Mouse (Mus musculus): ENCODE results near the gene Trpm6. TPM values are rescaled to one million over a fixed set of nuclear protein-coding genes. Genes with fewer than 3 reads are reported as not detected.

The Trpm6 gene
- polyA plus RNA-seq, 1 experiment: 0.06 TPM

GRCm38 (mm10) chr19:18739146-18739545 lies 10.6 kb upstream of the Trpm6 start:
- no peak for TF ChIP-seq FOSL1 (IDR thresholded peaks at IDR 0.05; ENCODE audit: insufficient read depth, low read length, poor library complexity, severe bottlenecking)
- Histone ChIP-seq H3K36me3 (ENCODE audit: control insufficient read depth, insufficient read depth) (no peaks in the 10 kb centered on the region), H3K79me2 (ENCODE audit: control insufficient read depth, insufficient read depth) (no peaks in the 10 kb centered on the region), H3K4me3 (ENCODE audit: insufficient read depth, poor library complexity, severe bottlenecking) (no peak overlapping the region), H3K27me3 (ENCODE audit: control insufficient read depth, insufficient read depth, insufficient read length) (no peaks in the 10 kb centered on the region), H3ac (ENCODE audit: control insufficient read depth, insufficient read length, low read depth) (no peak overlapping the region), H3K79me3 (ENCODE audit: low read depth) (no peaks in the 10 kb centered on the region)

- peak; percentile 56 for TF ChIP-seq CEBPB (IDR thresholded peaks at IDR 0.05; ENCODE audit: low read depth)
- no peak for TF ChIP-seq MAX (IDR thresholded peaks at IDR 0.05)
- H3K4me3 ChIP-seq (ENCODE audit: insufficient read depth, poor library complexity, severe bottlenecking): no peak overlapping the region
- no peaks in the 10 kb centered on the region for H3K79me3 ChIP-seq (ENCODE audit: low read depth)
- no peaks in the 10 kb centered on the region for H3K27me3 ChIP-seq (ENCODE audit: control insufficient read depth, insufficient read depth, insufficient read length)
- no peak overlapping the region for H3ac ChIP-seq (ENCODE audit: control insufficient read depth, insufficient read length, low read depth)
- H3K36me3 ChIP-seq (ENCODE audit: control insufficient read depth, insufficient read depth): no peaks in the 10 kb centered on the region
- H3K79me2 ChIP-seq (ENCODE audit: control insufficient read depth, insufficient read depth): no peaks in the 10 kb centered on the region
Observed at GRCm38 (mm10) chr19:18743946-18744345, 5.8 kb upstream of the Trpm6 start.

- Histone ChIP-seq H3ac (ENCODE audit: control insufficient read depth, insufficient read length, low read depth) (no peak overlapping the region), H3K79me2 (ENCODE audit: control insufficient read depth, insufficient read depth) (no peaks in the 10 kb centered on the region), H3K36me3 (ENCODE audit: control insufficient read depth, insufficient read depth) (no peaks in the 10 kb centered on the region), H3K4me3 (ENCODE audit: insufficient read depth, poor library complexity, severe bottlenecking) (no peak overlapping the region), H3K79me3 (ENCODE audit: low read depth) (no peaks in the 10 kb centered on the region), H3K27me3 (ENCODE audit: control insufficient read depth, insufficient read depth, insufficient read length) (no peaks in the 10 kb centered on the region)
- no peak for TF ChIP-seq MYOG (IDR thresholded peaks at IDR 0.05; ENCODE audit: control insufficient read depth, extremely low read depth, insufficient read length)
- no peak for TF ChIP-seq CTCF (IDR thresholded peaks at IDR 0.05; ENCODE audit: control insufficient read depth, insufficient read depth, insufficient read length)
- TF ChIP-seq MAX (IDR thresholded peaks at IDR 0.05): no peak
- TF ChIP-seq CEBPB (IDR thresholded peaks at IDR 0.05; ENCODE audit: low read depth): peak; percentile 97
- TF ChIP-seq FOSL1 (IDR thresholded peaks at IDR 0.05; ENCODE audit: insufficient read depth, low read length, poor library complexity, severe bottlenecking): peak; percentile 67
- TF ChIP-seq MYOD1 (IDR thresholded peaks at IDR 0.05; ENCODE audit: control insufficient read depth, insufficient read length, low read depth): peak; percentile 75
- no peak for TF ChIP-seq USF1 (IDR thresholded peaks at IDR 0.05; ENCODE audit: low read depth)
Observed at GRCm38 (mm10) chr19:18746576-18747340, 3.0 kb upstream of the Trpm6 start.

GRCm38 (mm10) chr19:18747379-18747778 lies 2.4 kb upstream of the Trpm6 start:
- no peak overlapping the region for H3K4me3 ChIP-seq (ENCODE audit: insufficient read depth, poor library complexity, severe bottlenecking)
- H3K27me3 ChIP-seq (ENCODE audit: control insufficient read depth, insufficient read depth, insufficient read length): no peaks in the 10 kb centered on the region
- no peaks in the 10 kb centered on the region for H3K36me3 ChIP-seq (ENCODE audit: control insufficient read depth, insufficient read depth)
- H3K79me3 ChIP-seq (ENCODE audit: low read depth): no peaks in the 10 kb centered on the region
- H3K79me2 ChIP-seq (ENCODE audit: control insufficient read depth, insufficient read depth): no peaks in the 10 kb centered on the region
- no peak for TF ChIP-seq FOSL1 (IDR thresholded peaks at IDR 0.05; ENCODE audit: insufficient read depth, low read length, poor library complexity, severe bottlenecking)
- TF ChIP-seq MYOD1 (IDR thresholded peaks at IDR 0.05; ENCODE audit: control insufficient read depth, insufficient read length, low read depth): peak; percentile 23
- no peak overlapping the region for H3ac ChIP-seq (ENCODE audit: control insufficient read depth, insufficient read length, low read depth)

GRCm38 (mm10) chr19:18757191-18757590 lies 7.4 kb downstream of the Trpm6 start:
- H3K79me3 ChIP-seq (ENCODE audit: low read depth): no peaks in the 10 kb centered on the region
- no peak overlapping the region for H3K4me3 ChIP-seq (ENCODE audit: insufficient read depth, poor library complexity, severe bottlenecking)
- H3ac ChIP-seq (ENCODE audit: control insufficient read depth, insufficient read length, low read depth): no peak overlapping the region
- no peaks in the 10 kb centered on the region for H3K36me3 ChIP-seq (ENCODE audit: control insufficient read depth, insufficient read depth)
- TF ChIP-seq MYOG (IDR thresholded peaks at IDR 0.05; ENCODE audit: control insufficient read depth, extremely low read depth, insufficient read length): no peak
- TF ChIP-seq FOSL1 (IDR thresholded peaks at IDR 0.05; ENCODE audit: insufficient read depth, low read length, poor library complexity, severe bottlenecking): peak; percentile 47
- no peaks in the 10 kb centered on the region for H3K27me3 ChIP-seq (ENCODE audit: control insufficient read depth, insufficient read depth, insufficient read length)
- no peaks in the 10 kb centered on the region for H3K79me2 ChIP-seq (ENCODE audit: control insufficient read depth, insufficient read depth)

GRCm38 (mm10) chr19:18757706-18758105 lies 7.9 kb downstream of the Trpm6 start:
- no peaks in the 10 kb centered on the region for H3K79me2 ChIP-seq (ENCODE audit: control insufficient read depth, insufficient read depth)
- H3K36me3 ChIP-seq (ENCODE audit: control insufficient read depth, insufficient read depth): no peaks in the 10 kb centered on the region
- H3K27me3 ChIP-seq (ENCODE audit: control insufficient read depth, insufficient read depth, insufficient read length): no peaks in the 10 kb centered on the region
- no peaks in the 10 kb centered on the region for H3K79me3 ChIP-seq (ENCODE audit: low read depth)
- no peak for TF ChIP-seq USF1 (IDR thresholded peaks at IDR 0.05; ENCODE audit: low read depth)
- TF ChIP-seq CTCF (IDR thresholded peaks at IDR 0.05; ENCODE audit: control insufficient read depth, insufficient read depth, insufficient read length): no peak
- no peak for TF ChIP-seq MYOG (IDR thresholded peaks at IDR 0.05; ENCODE audit: control insufficient read depth, extremely low read depth, insufficient read length)
- no peak for TF ChIP-seq CEBPB (IDR thresholded peaks at IDR 0.05; ENCODE audit: low read depth)
- no peak for TF ChIP-seq MAX (IDR thresholded peaks at IDR 0.05)
- TF ChIP-seq FOSL1 (IDR thresholded peaks at IDR 0.05; ENCODE audit: insufficient read depth, low read length, poor library complexity, severe bottlenecking): no peak
- TF ChIP-seq MYOD1 (IDR thresholded peaks at IDR 0.05; ENCODE audit: control insufficient read depth, insufficient read length, low read depth): no peak
- no peak overlapping the region for H3ac ChIP-seq (ENCODE audit: control insufficient read depth, insufficient read length, low read depth)
- H3K4me3 ChIP-seq (ENCODE audit: insufficient read depth, poor library complexity, severe bottlenecking): no peak overlapping the region

Data from C2C12 (cell line).